Mouse (Mus musculus): ENCODE measurements around the gene Atrip.

DNA sequence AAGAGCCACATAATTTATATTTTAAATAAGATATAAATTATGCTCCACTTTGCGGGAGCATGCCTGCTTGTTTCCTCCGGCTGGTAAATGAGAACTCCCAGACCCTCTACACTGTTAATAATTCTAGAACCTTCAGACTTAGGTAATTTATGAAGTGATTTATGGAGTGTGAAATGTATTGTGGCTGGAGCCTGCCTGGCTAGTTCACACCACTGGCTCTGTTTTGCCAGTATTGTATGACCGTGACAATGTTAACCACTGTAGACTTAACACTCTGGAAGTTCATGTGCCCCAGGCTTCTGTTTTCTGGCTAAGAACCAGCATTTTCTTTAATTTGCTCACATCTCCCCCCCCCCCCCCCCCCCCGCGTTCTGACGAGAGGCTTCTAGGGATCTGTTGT, 33.4 kb upstream of the Atrip start:
- TF ChIP-seq POLR2A (IDR thresholded peaks at IDR 0.05; ENCODE audit: extremely low read depth, insufficient read depth, low read length) (no peak), CTCF (IDR thresholded peaks at IDR 0.05; ENCODE audit: low read depth, low read length) (no peak)

Data from liver, adult 2 months (tissue).